Mouse (Mus musculus): ENCODE results near the gene Il11. TPM values are rescaled to one million over a fixed set of nuclear protein-coding genes. Genes with fewer than 3 reads are reported as not detected.
A peak's percentile ranks its signal among the peaks of the same experiment; 100 is the strongest.

The Il11 gene
- polyA plus RNA-seq, 1 experiment from 2014 or later = 0.10 TPM

DNA sequence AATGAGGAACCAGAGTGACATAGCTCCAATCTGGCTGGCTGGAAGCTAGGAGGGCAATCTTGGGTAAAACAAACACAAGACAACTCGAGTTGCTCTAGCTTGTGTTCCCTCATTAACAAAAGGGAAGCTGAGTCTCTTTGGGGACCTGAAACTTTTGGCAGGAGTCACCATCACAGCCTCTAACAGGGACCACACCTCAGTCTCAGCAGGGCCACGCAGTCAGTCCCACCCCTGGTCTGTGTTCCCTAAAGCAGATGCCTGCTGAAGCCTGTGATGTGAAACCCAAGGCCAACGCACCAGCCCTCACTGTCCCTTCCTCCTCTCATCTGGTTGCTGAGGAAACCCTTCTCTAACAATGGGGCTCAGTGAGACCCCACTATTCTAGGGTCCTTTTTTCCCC, 529 bp downstream of the Il11 start:
- H3K4me1 ChIP-seq = peaks cover 11% of the 10 kb centered on the region; the same call in 1 of the 2 replicates
- 44% methylated on average over 3 of the region's 3 CpGs for WGBS
- no peak overlapping the region for H3K4me2 ChIP-seq (replicated peaks)
- no peaks in the 10 kb centered on the region for H3K9me3 ChIP-seq
- H3K36me3 ChIP-seq = no peaks in the 10 kb centered on the region
- ATAC-seq (ENCODE audit: insufficient number of reproducible peaks, insufficient read depth, low FRiP score, low TSS enrichment) = no peak
- H3K27ac ChIP-seq = no peak overlapping the region
- H3K27me3 ChIP-seq = peaks cover 26% of the 10 kb centered on the region
- H3K9ac ChIP-seq = no peak overlapping the region
- no peak overlapping the region for H3K4me3 ChIP-seq

DNA sequence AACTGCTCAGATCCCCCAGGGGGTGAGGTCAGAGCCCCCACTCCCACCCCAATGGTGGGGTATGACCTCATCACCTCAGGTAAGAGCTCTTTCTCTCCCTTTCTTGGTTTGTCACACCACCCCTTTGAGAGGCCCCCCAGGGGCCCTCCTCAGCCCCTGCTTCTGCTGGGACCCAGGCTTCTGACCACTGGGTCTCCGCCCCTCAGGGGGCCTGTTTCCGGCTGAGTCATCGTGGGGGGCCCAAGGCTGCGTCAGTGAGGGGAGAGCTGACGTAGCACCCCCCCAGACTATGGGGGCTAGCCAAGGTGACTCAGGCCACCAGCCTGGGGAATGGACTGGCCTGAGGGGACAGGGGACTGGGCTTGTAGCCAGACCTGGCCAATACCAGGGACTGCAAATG, 2.7 kb downstream of the Il11 start:
- Histone ChIP-seq H3K4me1 (peaks cover 14% of the 10 kb centered on the region; the same call in 1 of the 2 replicates), H3K4me2 (replicated peaks) (no peak overlapping the region), H3K9me3 (no peaks in the 10 kb centered on the region), H3K36me3 (no peaks in the 10 kb centered on the region), H3K27ac (no peak overlapping the region), H3K9ac (no peak overlapping the region), H3K27me3 (peaks cover 48% of the 10 kb centered on the region), H3K4me3 (no peak overlapping the region)
- WGBS = 22% methylated on average over 5 of the region's 5 CpGs
- no peak for ATAC-seq (ENCODE audit: insufficient number of reproducible peaks, insufficient read depth, low FRiP score, low TSS enrichment)

DNA sequence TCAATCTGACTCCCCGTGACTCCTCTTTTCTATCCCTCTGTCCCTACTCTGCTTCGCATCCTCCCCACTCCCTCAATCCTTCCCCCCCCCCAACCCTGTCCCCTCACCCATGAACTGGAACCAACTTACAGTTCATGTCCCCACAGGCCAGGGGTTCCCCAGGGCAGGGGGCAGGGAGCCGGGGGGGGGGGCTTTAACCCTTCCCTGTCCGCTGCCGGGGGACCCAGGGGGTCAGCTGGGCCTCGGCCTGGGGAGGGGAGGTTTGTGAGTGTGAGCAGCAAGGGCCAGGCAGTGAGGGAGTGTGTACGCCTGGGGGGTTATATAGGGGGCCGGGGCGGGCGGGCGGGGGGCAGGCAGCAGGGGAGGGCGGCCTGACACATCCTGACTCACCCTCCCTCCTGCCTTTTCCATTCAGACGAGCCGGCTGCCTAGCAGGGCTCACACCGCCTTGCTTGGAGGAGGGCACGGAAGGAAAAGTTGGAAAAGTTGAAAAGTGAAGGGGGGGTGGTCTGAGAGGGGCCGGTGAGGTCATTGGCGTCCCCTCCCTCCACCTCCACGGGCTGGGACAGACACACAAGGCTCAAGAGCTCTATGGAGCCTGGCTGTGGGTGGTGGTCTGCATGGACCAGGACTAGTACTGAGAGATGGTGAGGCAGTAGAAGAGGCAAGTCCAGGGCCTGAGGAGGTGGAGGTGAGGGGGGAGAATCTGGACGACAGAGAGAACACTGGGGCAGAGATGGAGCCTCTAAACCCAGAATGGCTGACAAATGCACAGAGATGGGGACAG, 4.6 kb downstream of the Il11 start:
- 4% methylated on average over 18 of the region's 20 CpGs for WGBS
- H3K9me3 ChIP-seq = no peaks in the 10 kb centered on the region
- no peak overlapping the region for H3K27ac ChIP-seq
- peaks cover 49% of the 10 kb centered on the region for H3K27me3 ChIP-seq
- no peak for ATAC-seq (ENCODE audit: insufficient number of reproducible peaks, insufficient read depth, low FRiP score, low TSS enrichment)
- H3K4me2 ChIP-seq (replicated peaks) = peak overlapping the region; percentile 46; the same call in 1 of the 2 replicates
- peaks cover 14% of the 10 kb centered on the region; the same call in 1 of the 2 replicates for H3K4me1 ChIP-seq
- peak overlapping the region; percentile 7; the same call in 1 of the 2 replicates for H3K9ac ChIP-seq
- H3K4me3 ChIP-seq = no peak overlapping the region
- H3K36me3 ChIP-seq = no peaks in the 10 kb centered on the region

DNA sequence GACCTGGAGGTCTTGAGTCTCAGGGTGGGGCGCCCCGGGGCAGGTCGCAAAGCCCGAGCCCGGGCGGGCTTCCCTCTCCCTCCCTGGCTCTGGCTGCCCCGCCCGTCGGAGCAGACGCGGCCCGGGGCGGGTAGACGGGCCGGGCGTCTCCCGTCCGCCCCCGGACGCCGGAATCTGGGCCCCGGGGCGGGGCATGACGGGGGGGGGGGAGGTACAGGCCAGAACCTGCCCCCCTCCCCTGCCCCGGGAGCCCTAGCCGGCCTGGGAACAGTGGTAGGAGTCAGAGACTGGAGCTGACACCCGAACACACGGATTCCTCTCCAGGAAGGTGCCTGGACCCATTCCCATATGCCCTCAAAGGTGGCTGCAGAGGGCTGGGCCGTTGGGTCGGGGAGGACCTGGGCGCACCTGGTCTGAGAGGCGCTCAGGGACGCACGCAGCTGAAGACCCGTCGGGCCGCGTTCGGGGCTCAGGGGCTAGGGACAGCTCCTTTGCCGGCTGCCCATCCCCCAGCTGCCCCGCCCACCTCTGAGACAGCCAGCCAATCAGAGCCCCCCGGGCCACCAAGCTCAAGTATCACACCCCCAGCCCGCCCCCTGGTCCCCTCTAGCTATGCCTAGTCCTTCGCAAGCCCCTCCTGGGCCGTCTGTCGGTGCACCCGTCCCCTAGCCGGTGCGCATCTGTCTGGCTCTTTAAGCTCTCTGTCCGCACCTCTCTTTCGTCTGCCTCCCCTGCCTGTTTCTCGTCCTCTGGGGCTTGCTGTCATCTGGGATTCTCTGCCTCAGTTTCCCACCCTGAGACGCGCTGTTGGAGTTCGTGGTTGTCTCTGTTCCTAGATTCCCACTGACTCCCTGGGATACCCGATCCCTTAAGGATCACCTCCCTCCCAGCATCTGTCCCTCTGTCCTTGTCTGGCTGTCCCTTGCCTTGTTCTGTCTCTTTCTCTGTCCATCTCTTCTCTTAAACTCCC, 5.5 kb downstream of the Il11 start:
- H3K27me3 ChIP-seq = peaks cover 49% of the 10 kb centered on the region
- H3K4me3 ChIP-seq = peak overlapping the region; percentile 30
- peaks cover 14% of the 10 kb centered on the region; the same call in 1 of the 2 replicates for H3K4me1 ChIP-seq
- WGBS = 1% methylated on average over 38 of the region's 56 CpGs
- peak overlapping the region; percentile 46 for H3K4me2 ChIP-seq (replicated peaks)
- peak; percentile 62; the same call in 1 of the 2 replicates for ATAC-seq (ENCODE audit: insufficient number of reproducible peaks, insufficient read depth, low FRiP score, low TSS enrichment)
- no peaks in the 10 kb centered on the region for H3K9me3 ChIP-seq
- peak overlapping the region; percentile 7; the same call in 1 of the 2 replicates for H3K9ac ChIP-seq
- H3K36me3 ChIP-seq = no peaks in the 10 kb centered on the region
- no peak overlapping the region; the same call in 1 of the 2 replicates for H3K27ac ChIP-seq

DNA sequence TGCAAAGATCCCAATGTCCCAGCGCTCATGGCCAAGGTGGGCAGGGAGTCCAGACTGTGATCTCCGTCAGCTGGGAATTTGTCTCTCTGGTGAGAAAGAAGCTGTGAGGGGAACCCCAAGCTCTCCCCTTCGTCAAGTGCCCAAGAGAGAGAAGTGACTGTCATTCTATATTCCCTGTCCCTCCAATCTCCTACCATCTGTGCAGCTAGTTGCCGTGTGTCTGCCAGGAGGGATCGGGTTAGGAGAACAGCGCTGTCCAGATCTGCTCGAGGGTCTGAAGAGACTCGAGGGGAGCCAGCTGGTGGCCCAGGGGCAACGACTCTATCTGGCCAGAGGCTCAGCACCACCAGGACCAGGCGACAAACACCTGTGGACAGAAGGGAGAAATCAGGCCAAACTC, 6.5 kb downstream of the Il11 start:
- Histone ChIP-seq H3K4me1 (peaks cover 14% of the 10 kb centered on the region; the same call in 1 of the 2 replicates), H3K4me3 (no peak overlapping the region), H3K9ac (no peak overlapping the region), H3K27ac (no peak overlapping the region), H3K27me3 (peaks cover 49% of the 10 kb centered on the region), H3K4me2 (replicated peaks) (no peak overlapping the region), H3K9me3 (no peaks in the 10 kb centered on the region), H3K36me3 (no peaks in the 10 kb centered on the region)
- WGBS = 46% methylated on average over 10 of the region's 10 CpGs
- no peak for ATAC-seq (ENCODE audit: insufficient number of reproducible peaks, insufficient read depth, low FRiP score, low TSS enrichment)

DNA sequence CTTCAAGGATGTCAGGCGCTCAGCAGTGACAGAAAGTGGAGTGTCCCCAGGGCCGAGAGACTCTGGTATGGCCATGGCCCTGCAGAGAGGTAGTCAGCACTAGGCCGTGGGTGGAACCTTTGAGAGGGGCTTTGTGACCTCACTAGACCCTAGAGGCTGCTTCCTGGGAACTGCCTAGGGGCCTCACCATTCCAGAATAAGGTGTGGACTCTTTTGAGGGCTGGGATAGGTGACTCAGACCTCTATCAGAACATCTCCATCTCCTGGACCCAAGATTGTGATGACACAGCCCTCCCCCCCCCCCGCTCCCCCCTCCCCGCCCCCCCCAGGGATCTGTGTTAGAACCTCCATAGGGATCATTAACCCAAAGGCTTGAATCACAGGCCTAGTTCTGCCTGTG, 11.5 kb downstream of the Il11 start, which contains the start of gene Fam71e2:
Gene Fam71e2, minus strand, starts transcription at position 101 of the 400 bp plus-strand sequence.
- Histone ChIP-seq H3K4me1 (no peaks in the 10 kb centered on the region), H3K36me3 (no peaks in the 10 kb centered on the region), H3K4me3 (no peak within 1 kb of the TSS), H3K9ac (no peak within 1 kb of the TSS), H3K27ac (no peak within 1 kb of the TSS), H3K4me2 (replicated peaks) (no peak within 1 kb of the TSS), H3K9me3 (no peaks in the 10 kb centered on the region), H3K27me3 (peaks cover 13% of the 10 kb centered on the region)
- ATAC-seq (ENCODE audit: insufficient number of reproducible peaks, insufficient read depth, low FRiP score, low TSS enrichment) = no peak
- WGBS = 61% methylated on average over 5 of the region's 5 CpGs

DNA sequence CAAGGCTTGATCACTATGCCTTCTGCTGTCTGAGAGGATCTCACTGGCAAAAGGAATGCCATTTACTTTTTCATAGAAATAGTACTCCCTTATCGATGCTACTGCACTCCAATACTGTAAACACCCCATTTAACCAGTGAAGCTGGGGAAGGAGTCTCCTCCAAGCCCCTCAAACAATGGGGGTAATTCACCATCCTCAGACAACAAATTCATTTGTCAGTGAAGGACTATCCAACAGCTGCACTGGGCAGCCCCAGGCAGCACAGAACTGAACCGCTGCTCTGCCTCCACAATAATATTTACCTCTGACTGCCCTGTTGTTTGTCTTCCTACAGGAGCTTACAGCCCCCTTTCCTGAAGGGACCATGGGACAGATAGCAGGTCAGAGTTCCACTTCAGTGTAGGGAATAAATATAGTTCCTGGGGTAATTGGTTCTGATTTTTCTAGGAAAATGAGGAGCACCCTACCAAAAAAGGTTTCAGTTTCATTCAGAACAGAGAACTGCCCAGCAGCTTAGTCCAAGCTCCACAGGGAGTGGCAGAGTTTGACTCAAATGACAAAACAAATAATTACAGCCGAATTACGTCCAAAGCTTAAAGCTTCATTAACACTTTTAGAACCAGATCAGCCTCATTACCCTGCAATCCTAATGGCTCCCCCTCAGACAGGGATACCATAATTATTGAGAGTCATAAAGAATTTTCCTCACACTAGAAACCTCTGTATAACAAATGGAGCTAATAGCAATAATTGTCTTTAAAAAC, 17.5 kb downstream of the Il11 start:
- Histone ChIP-seq H3K9ac (no peak overlapping the region), H3K27me3 (0 out of 2 replicates have a peak, but pooled peaks cover 2% of the 10 kb centered on the region), H3K36me3 (no peaks in the 10 kb centered on the region), H3K4me3 (no peak overlapping the region), H3K4me1 (peaks cover 4% of the 10 kb centered on the region), H3K9me3 (no peaks in the 10 kb centered on the region), H3K27ac (no peak overlapping the region), H3K4me2 (replicated peaks) (no peak overlapping the region)
- ATAC-seq (ENCODE audit: insufficient number of reproducible peaks, insufficient read depth, low FRiP score, low TSS enrichment) = no peak
- WGBS = 11% methylated on average over 4 of the region's 4 CpGs

DNA sequence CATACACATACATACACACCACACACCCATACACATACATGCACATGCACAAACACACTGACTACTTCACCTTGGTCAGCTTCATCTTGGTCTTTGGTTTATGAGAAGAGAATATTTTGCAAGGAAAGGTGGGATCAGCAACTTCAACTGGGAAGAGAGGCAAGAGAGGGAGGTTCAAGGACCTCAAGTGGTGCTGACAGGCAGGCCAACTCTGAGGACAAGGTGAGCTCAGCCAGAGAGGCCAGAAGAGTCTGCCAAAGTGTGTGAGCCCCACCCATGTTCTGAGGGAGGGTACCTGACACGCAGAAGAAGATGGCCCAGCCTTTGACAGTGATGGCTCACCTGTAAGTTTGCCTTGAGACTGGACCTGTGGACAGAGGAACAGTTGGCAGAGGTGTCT, 23.0 kb downstream of the Il11 start:
- ATAC-seq (ENCODE audit: insufficient number of reproducible peaks, insufficient read depth, low FRiP score, low TSS enrichment) = no peak
- Histone ChIP-seq H3K36me3 (no peaks in the 10 kb centered on the region), H3K4me3 (no peak overlapping the region), H3K27me3 (no peaks in the 10 kb centered on the region), H3K4me1 (no peaks in the 10 kb centered on the region; the same call in 1 of the 2 replicates), H3K27ac (no peak overlapping the region), H3K9me3 (no peaks in the 10 kb centered on the region), H3K9ac (no peak overlapping the region), H3K4me2 (replicated peaks) (no peak overlapping the region)
- 44% methylated on average over 1 of the region's 1 CpGs for WGBS

DNA sequence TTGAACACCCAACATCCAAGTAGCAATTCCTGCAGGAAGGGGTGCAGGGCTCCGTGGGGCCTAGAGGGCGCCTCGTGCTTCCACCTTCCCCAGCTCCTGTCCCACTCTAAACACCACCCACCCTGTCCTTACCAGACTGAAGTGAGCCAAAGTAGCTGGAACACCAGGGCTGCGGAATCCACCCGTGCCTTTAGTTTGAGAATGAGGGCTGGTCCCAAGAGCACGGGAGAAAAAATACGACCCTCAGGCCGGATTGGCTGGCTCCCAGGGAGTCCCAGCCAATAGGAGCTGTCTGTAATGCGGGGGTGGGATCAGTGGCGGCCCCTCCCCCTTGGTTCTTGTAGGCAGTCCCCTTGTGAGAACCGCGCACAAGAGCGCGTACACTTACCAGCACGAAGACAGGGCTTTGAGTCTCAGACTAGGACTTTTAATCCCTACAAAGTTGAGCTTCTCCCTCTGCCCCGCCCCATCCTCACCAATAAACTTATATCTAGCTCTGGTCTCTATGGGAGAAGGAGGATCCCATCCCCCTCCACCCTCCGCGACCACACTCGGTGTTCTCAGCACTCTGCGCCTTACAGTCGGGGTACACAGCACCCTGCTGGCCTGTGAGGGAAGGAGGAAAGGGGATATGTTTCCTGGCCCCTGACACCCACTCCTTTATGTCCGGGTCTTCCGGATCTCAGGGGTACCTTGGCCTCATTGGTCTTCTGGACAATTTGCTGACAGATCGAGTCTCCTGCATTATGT, 29.7 kb downstream of the Il11 start, which contains the start of gene Cox6b2:
Gene Cox6b2, minus strand, starts transcription at position 274 of the 750 bp plus-strand sequence.
- Histone ChIP-seq H3K9ac (peak within 1 kb of the TSS; percentile 19; the same call in 1 of the 2 replicates), H3K9me3 (no peaks in the 10 kb centered on the region), H3K36me3 (no peaks in the 10 kb centered on the region), H3K4me1 (peaks cover 10% of the 10 kb centered on the region; the same call in 1 of the 2 replicates), H3K27ac (peak within 1 kb of the TSS; percentile 86), H3K27me3 (no peaks in the 10 kb centered on the region), H3K4me3 (peak within 1 kb of the TSS; percentile 43), H3K4me2 (replicated peaks) (peak within 1 kb of the TSS; percentile 47)
- WGBS = 3% methylated on average over 24 of the region's 24 CpGs
- ATAC-seq (ENCODE audit: insufficient number of reproducible peaks, insufficient read depth, low FRiP score, low TSS enrichment) = peak; percentile 92
